Mouse (Mus musculus) bone marrow macrophage, adult 2 months (primary cell): ENCODE measurements around the gene Nmnat2.

ENCODE experiments used
- CTCF ChIP-seq: IDR thresholded peaks from 2 replicates; pipeline ENCODE4 v1.5.1; 2012; ENCODE audit warnings: low read depth, mild to moderate bottlenecking, low read length, moderate library complexity
- POLR2A ChIP-seq: IDR thresholded peaks from 2 replicates; pipeline ENCODE4 v1.6.1; 2012; ENCODE audit warnings: mild to moderate bottlenecking, low read depth, low read length, borderline replicate concordance

DNA sequence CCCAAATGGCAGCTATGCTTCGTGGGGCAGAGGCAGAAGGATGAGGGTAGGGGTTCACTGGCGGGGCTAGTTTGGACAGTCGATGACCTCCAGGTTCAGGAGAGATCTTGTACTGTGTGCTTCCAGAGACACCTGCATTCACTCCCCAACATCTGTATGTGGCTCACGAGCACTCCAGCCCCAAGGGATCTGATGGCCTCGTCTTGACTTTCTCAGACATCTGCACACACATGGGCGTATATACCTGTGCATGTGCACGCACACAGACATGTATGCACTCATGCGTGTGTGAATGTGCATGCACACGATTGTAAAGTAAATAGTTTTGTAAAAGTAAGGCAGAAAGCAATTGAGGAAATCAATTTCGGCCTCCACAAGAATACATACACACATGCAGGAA, 117.9 kb downstream of the Nmnat2 start:
- TF ChIP-seq CTCF, result no peak
- TF ChIP-seq POLR2A, result no peak
